Mouse (Mus musculus) liver, embryonic 14.5 days (tissue): ENCODE measurements at regions not wholly inside any gene's neighbourhood (a gene's known extent, or its start where the extent isn't known, plus 50 kb on each side); places are given as distances from the start of the nearest gene placed in this dataset.
"Not testable (repeated sequence)": the region's sequence is repeated elsewhere in the genome, so short reads cannot be mapped to it uniquely, and the experiment has no call there.

Experiments used
- ATAC-seq: fragments of 200-750 bp; cut with Nextera tagmentation; 2 replicates; pipeline ENCODE4 v1.8.0; 2017; ENCODE audit warnings: moderate number of reproducible peaks, mild to moderate bottlenecking, moderate library complexity; ENCODE audit not compliant: insufficient read depth
- DNase-seq, 3 experiments: peaks; one replicate each; pipeline ENCODE4 v3.0.0-alpha.2; 2012 to 2013; ENCODE audit warnings: low read depth in 3 of 3, low spot score in 3 of 3
- H3K27ac ChIP-seq: fragments of 300-500 bp; sonication (generic); 2 replicates; pipeline ENCODE4 v1.5.1; 2014; ENCODE audit warnings: moderate library complexity, mild to moderate bottlenecking, control low read depth, inconsistent platforms
- H3K27me3 ChIP-seq: fragments of 300-500 bp; sonication (generic); 2 replicates; pipeline ENCODE4 v1.6.1; 2014; ENCODE audit warnings: mild to moderate bottlenecking, low read length, moderate library complexity; ENCODE audit not compliant: control insufficient read depth, insufficient read depth
- H3K36me3 ChIP-seq: fragments of 300-500 bp; sonication (generic); replicated peaks from 2 replicates; pipeline ENCODE4 v1.6.1; 2014; ENCODE audit warnings: low read depth; ENCODE audit not compliant: control insufficient read depth, insufficient read depth
- H3K4me1 ChIP-seq, 2 experiments: fragments of 200-500 bp in 1 of 2; fragments of 300-500 bp in 1 of 2; sonication (generic) in 1 of 2; replicated peaks; 2 replicates each; pipeline ENCODE4 v1.6.1; 2012 to 2014; ENCODE audit warnings: antibody characterized with exemption in 1 of 2, inconsistent platforms in 1 of 2, low read length in 1 of 2; ENCODE audit not compliant: control insufficient read depth in 2 of 2, insufficient read depth in 2 of 2
- H3K4me2 ChIP-seq: fragments of 300-500 bp; sonication (generic); 2 replicates; pipeline ENCODE4 v1.6.1; 2014; ENCODE audit warnings: low read depth, mild to moderate bottlenecking, control low read depth, moderate library complexity
- H3K4me3 ChIP-seq, 2 experiments: fragments of 200-500 bp in 1 of 2; fragments of 300-500 bp in 1 of 2; sonication (generic) in 1 of 2; 2 replicates each; pipeline ENCODE4 v1.5.1; 2012 to 2014; ENCODE audit warnings: low read depth in 2 of 2, low read length in 2 of 2, mild to moderate bottlenecking in 2 of 2, control low read depth in 1 of 2, inconsistent platforms in 1 of 2, moderate library complexity in 1 of 2; ENCODE audit not compliant: insufficient read depth in 1 of 2
- H3K9ac ChIP-seq: fragments of 300-500 bp; sonication (generic); replicated peaks from 2 replicates; pipeline ENCODE4 v1.6.1; 2014; ENCODE audit warnings: mild to moderate bottlenecking, control low read depth, moderate library complexity
- H3K9me3 ChIP-seq: fragments of 300-500 bp; sonication (generic); 2 replicates; pipeline ENCODE4 v1.6.1; 2016; ENCODE audit warnings: low read length, mixed read lengths; ENCODE audit not compliant: control insufficient read depth
- CTCF ChIP-seq: IDR thresholded peaks from 2 replicates; pipeline ENCODE4 v1.5.1; 2016; ENCODE audit warnings: antibody characterized with exemption, low read depth, control low read depth
- EP300 ChIP-seq: IDR thresholded peaks from 2 replicates; pipeline ENCODE4 v1.6.1; 2016; ENCODE audit warnings: antibody characterized with exemption, low read depth
- WGBS: fragments of 180-500 bp; shearing (Covaris S2); extraction: QIAGEN DNeasy Blood & Tissue Kit; methylation state at CpG from one replicate; pipeline ENCODE4 v1.1.7; 2014; ENCODE audit not compliant: insufficient replicate concordance; 5-methylcytosine and 5-hydroxymethylcytosine counted together

DNA sequence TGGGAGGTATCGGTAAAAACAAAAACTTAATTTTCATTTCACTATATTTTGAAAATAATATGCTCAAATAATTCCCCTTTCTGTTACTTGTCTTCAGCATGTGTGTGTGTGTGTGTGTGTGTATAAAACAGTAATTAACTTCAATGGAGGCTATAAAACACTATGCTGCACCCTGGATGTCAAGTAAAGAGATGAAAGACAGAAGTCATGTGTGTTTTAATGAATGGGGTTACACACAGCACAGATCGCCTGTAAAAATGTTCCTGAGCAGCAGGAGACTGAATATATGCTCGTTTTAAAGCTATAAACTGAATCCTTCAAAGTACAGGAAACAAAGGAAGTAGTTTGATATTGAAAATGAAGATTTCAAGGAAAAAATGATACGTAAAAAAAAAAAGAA lies 680.9 kb upstream of the Negr1 start:
- H3K9me3 ChIP-seq, result no peaks in the 10 kb centered on the region
- H3K4me2 ChIP-seq, result no peak overlapping the region
- H3K36me3 ChIP-seq, result no peaks in the 10 kb centered on the region
- H3K4me1 ChIP-seq, result no peaks in the 10 kb centered on the region
- TF ChIP-seq CTCF (no peak), EP300 (no peak)
- ATAC-seq (no peak), DNase-seq (no peak)
- H3K27me3 ChIP-seq, result no peaks in the 10 kb centered on the region
- WGBS, result 58% methylated on average over 4 of the region's 4 CpGs
- no peak overlapping the region for H3K27ac ChIP-seq
- H3K4me3 ChIP-seq, result no peak overlapping the region
- H3K9ac ChIP-seq, result no peak overlapping the region

DNA sequence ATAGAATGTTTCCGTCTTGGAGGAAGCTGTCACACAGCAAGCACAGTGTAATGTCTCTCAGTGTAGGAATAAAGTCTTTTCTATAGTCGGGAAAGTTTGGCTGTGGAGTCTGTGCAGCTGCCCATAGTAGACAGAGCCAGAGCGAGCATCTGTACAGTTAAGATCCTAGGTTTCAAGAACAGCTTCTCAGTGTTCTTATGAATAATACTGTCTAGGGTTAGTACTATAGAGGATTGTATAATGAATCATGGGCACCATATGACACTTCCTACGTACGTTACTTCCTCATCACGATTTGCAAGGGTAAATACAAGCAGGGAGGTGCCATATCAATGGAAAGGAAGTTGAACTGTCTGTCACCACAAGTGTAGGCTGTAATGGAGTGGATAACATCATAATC lies 645.6 kb upstream of the Negr1 start:
- DNase-seq (no peak), ATAC-seq (no peak)
- H3K27ac ChIP-seq, result no peak overlapping the region
- no peaks in the 10 kb centered on the region for H3K4me1 ChIP-seq
- no peaks in the 10 kb centered on the region for H3K27me3 ChIP-seq
- H3K36me3 ChIP-seq, result no peaks in the 10 kb centered on the region
- no peak overlapping the region for H3K4me2 ChIP-seq
- WGBS, result 46% methylated on average over 6 of the region's 6 CpGs
- no peak overlapping the region for H3K4me3 ChIP-seq
- no peaks in the 10 kb centered on the region for H3K9me3 ChIP-seq
- TF ChIP-seq CTCF, result no peak
- TF ChIP-seq EP300, result no peak
- H3K9ac ChIP-seq, result no peak overlapping the region

DNA sequence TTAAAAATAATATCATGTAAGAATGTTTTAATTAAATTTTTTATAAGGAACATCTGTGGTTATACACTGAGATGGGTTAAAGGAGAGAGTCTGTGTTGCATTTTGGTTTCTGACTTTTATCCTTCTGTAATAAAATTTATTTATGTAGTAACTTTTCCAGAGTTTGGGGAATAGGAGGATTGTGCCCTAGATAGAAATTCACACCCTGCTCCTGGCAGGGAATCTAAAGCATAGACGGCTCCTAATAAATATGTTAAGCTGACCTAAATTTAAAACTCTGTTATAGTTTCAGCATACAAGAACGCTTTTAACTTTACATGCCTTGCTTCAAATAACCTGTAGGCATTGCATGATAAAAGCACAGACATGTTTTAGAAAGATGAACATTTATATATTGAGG lies 618.7 kb upstream of the Negr1 start:
- WGBS, result 55% methylated on average over 2 of the region's 2 CpGs
- no peaks in the 10 kb centered on the region for H3K4me1 ChIP-seq
- DNase-seq, result no peak

DNA sequence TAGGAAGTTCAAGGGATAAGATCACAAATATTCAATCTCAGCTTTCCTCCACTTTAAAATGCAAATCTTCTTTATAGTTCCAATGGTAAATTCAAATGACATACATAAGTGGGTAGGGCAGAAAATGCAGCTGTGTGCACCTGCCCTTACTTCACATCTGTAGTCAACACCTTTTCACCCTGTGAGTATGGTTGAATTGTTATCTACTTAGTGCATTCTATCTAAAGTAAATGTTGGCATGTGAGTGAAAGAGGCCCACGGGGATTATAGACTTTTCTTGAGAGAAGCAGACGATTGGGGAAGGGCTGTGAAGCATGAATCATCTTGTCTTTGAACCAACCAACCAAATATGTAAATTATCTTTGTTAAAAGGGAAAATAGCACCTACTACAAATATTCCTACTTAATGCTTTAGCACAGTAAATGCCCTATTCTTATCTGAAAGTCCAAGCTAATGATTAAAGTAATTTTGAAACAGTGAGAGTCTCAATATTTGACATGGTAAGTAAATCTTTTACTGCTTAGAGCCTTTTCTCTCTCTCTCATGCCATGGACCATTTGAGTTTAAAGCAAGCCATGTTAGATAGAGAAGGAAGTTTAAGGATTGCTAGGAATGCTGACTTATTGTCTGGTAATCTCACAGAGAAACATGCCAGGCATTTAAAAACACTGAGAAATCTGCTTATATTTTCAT lies 617.4 kb upstream of the Negr1 start:
- H3K27me3 ChIP-seq, result no peaks in the 10 kb centered on the region
- H3K4me2 ChIP-seq, result no peak overlapping the region
- H3K27ac ChIP-seq, result no peak overlapping the region
- no peak for TF ChIP-seq EP300
- no peak for TF ChIP-seq CTCF
- H3K4me3 ChIP-seq, result no peak overlapping the region
- no peak overlapping the region for H3K9ac ChIP-seq
- H3K9me3 ChIP-seq, result no peaks in the 10 kb centered on the region
- 32% methylated on average over 2 of the region's 2 CpGs for WGBS
- H3K36me3 ChIP-seq, result no peaks in the 10 kb centered on the region
- ATAC-seq (no peak), DNase-seq (no peak)
- no peaks in the 10 kb centered on the region for H3K4me1 ChIP-seq

More for the DNA sequence above, 618.7 kb upstream of the Negr1 start:
- no peak overlapping the region for H3K9ac ChIP-seq
- no peaks in the 10 kb centered on the region for H3K9me3 ChIP-seq
- no peak overlapping the region for H3K4me3 ChIP-seq
- no peak overlapping the region for H3K4me2 ChIP-seq
- H3K27me3 ChIP-seq, result no peaks in the 10 kb centered on the region
- TF ChIP-seq EP300 (no peak), CTCF (no peak)
- ATAC-seq, result no peak
- no peak overlapping the region for H3K27ac ChIP-seq
- no peaks in the 10 kb centered on the region for H3K36me3 ChIP-seq

DNA sequence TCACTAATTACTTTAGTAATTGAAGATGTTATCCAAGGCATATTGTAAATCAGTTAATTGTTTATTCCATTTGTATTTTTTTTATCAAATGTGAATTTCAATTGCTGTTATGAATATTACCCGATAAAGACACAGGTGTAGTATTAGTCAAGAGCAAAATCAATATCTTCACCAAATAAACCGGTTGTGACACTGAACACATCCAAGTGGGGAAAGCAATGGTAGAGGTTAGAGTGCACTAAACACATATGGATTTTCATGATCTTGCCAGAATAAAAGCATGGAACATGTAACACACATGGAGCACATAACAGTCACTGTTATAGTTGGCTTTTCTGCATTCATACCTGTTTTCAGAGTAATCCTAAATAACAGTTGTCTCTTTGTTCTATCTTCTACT lies 616.4 kb upstream of the Negr1 start:
- 57% methylated on average over 2 of the region's 2 CpGs for WGBS
- DNase-seq (no peak), ATAC-seq (no peak)
- Histone ChIP-seq H3K9ac (no peak overlapping the region), H3K4me1 (no peaks in the 10 kb centered on the region), H3K36me3 (no peaks in the 10 kb centered on the region), H3K27me3 (no peaks in the 10 kb centered on the region), H3K4me2 (no peak overlapping the region), H3K9me3 (no peaks in the 10 kb centered on the region), H3K4me3 (no peak overlapping the region), H3K27ac (no peak overlapping the region)
- TF ChIP-seq CTCF (no peak), EP300 (no peak)

DNA sequence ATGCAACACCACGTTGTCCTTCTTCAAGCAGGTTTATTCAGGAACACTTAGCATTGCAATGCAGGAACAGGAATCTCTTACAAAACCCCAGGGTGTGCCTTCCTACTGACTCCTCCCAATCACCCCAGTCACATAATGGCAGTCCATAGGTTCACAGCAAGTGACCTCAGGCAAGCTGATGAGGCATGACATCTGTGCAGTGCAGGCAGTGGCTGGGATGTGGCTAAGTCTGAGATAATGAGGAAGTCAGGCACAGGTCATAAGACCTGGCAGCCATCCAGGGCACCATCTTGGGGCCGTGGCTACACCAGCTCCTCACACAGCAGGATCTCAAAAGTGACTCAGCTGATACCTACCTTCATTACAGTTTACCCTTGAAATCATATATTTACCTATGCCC lies 599.1 kb upstream of the Negr1 start:
- not testable (repeated sequence) for H3K4me1 ChIP-seq, H3K27me3 ChIP-seq, H3K9me3 ChIP-seq, H3K27ac ChIP-seq, H3K9ac ChIP-seq, H3K4me2 ChIP-seq, ATAC-seq, DNase-seq, H3K36me3 ChIP-seq, H3K4me3 ChIP-seq
- WGBS, result 29% methylated on average over 2 of the region's 2 CpGs
